Mouse (Mus musculus): ENCODE data around the gene Ctsa.

GRCm38 (mm10) chr2:164821060-164821459 is 11.6 kb upstream of the Ctsa start:
- TF ChIP-seq CEBPB (IDR thresholded peaks at IDR 0.05; ENCODE audit: insufficient read depth, poor library complexity, severe bottlenecking) (no peak), E2F4 (IDR thresholded peaks at IDR 0.05; ENCODE audit: insufficient read depth) (no peak), MYOD1 (IDR thresholded peaks at IDR 0.05; ENCODE audit: control insufficient read depth in 1 of 3, insufficient read length in 2 of 3, low read depth in 2 of 3) (no peak)

Data from myocyte (in vitro differentiated cells).